Mouse (Mus musculus): ENCODE measurements around the gene Wdr70.

- TF ChIP-seq CTCF (conservative IDR thresholded peaks at IDR 0.05; ENCODE audit: low read length) (no peak), POU5F1 (IDR thresholded peaks at IDR 0.05; ENCODE audit: borderline replicate concordance, low read length) (no peak), NANOG (IDR thresholded peaks at IDR 0.05; ENCODE audit: borderline replicate concordance, low read length) (no peak)
Observed at GRCm38 (mm10) chr15:7935571-7936165, 163.3 kb downstream of the Wdr70 start.

Data from E14TG2a.4 (cell line).